Comparison of ENCODE assay signal across 25 mouse cellular contexts in genomic region chr9:62724175-62724574, GRCm38 (mm10). TPM values are rescaled to one million over a fixed set of nuclear protein-coding genes. Genes with fewer than 3 reads are reported as not detected.
DNase-seq lines count a peak whose midpoint lies in the region; ATAC-seq and TF ChIP-seq lines count a peak whose summit lies in the region.
"Had no signal": no experiment of that assay in that cellular context is flagged by ENCODE, and none has a peak within 500 bp of the region (broad histone marks: within the 10 kb centered on the region; RNA-seq: fewer than 3 reads in every experiment).

No protein-coding gene starts in this region.

- no peaks in the 10 kb centered on the region for H3K27me3 ChIP-seq in forebrain, embryonic 10.5 days (ENCODE audit: poor library complexity, severe bottlenecking)
- no peaks in the 10 kb centered on the region for H3K27me3 ChIP-seq in forebrain, embryonic 14.5 days (replicated peaks; ENCODE audit: control insufficient read depth, insufficient read depth, low read length)
- 0 out of 2 replicates have a peak, but pooled peaks cover 4% of the 10 kb centered on the region for H3K27me3 ChIP-seq in limb, embryonic 10.5 days (ENCODE audit: low read depth, poor library complexity, severe bottlenecking)
- no peaks in the 10 kb centered on the region for H3K27me3 ChIP-seq in limb, embryonic 13.5 days
- no peaks in the 10 kb centered on the region for H3K27me3 ChIP-seq in liver, postnatal 0 days (ENCODE audit: insufficient read depth, low read length)
- 0 out of 2 replicates have a peak, but pooled peaks cover 4% of the 10 kb centered on the region for H3K27me3 ChIP-seq in liver, embryonic 12.5 days (replicated peaks)
- H3K27me3 ChIP-seq: embryonic facial prominence, embryonic 12.5 days; embryonic facial prominence, embryonic 15.5 days; forebrain, embryonic 12.5 days; hindbrain, embryonic 15.5 days had no signal

- DNase-seq in forebrain, embryonic 10.5 days (ENCODE audit: extremely low spot score, low spot score): no peak
- no peak for DNase-seq in forebrain, embryonic 14.5 days (ENCODE audit: low spot score)
- peak; percentile 45 for DNase-seq in 3134 (ENCODE audit: extremely low read depth, insufficient read length, low spot score)
- no peak for DNase-seq in limb, embryonic 10.5 days (ENCODE audit: low spot score)
- DNase-seq in thymus, adult 18-20 months: no peak
- no peak for DNase-seq in liver, postnatal 0 days
- DNase-seq: adrenal gland, adult 2 months; adrenal gland, postnatal 14 days; cerebellum, adult 11-12 months; cerebellum, adult 8-10 months; cerebellum, postnatal 14 days; gastrocnemius, adult 2 months; gastrocnemius, postnatal 14 days; heart, adult 18-20 months; heart, postnatal 14 days; heart, postnatal 4 days had no signal

- H3K9me3 ChIP-seq in forebrain, embryonic 10.5 days: no peaks in the 10 kb centered on the region
- no peaks in the 10 kb centered on the region for H3K9me3 ChIP-seq in forebrain, embryonic 14.5 days (replicated peaks; ENCODE audit: control insufficient read depth, low read length)
- no peaks in the 10 kb centered on the region for H3K9me3 ChIP-seq in limb, embryonic 10.5 days (replicated peaks)
- H3K9me3 ChIP-seq in limb, embryonic 13.5 days: no peaks in the 10 kb centered on the region
- H3K9me3 ChIP-seq in liver, postnatal 0 days (ENCODE audit: low read length): no peaks in the 10 kb centered on the region
- no peaks in the 10 kb centered on the region for H3K9me3 ChIP-seq in liver, embryonic 12.5 days (replicated peaks)
- H3K9me3 ChIP-seq: embryonic facial prominence, embryonic 12.5 days; embryonic facial prominence, embryonic 15.5 days; forebrain, embryonic 12.5 days; heart, embryonic 13.5 days; hindbrain, embryonic 15.5 days had no signal

- H3K4me2 ChIP-seq in forebrain, embryonic 14.5 days (ENCODE audit: low read length): no peak overlapping the region
- no peak overlapping the region for H3K4me2 ChIP-seq in limb, embryonic 13.5 days (replicated peaks)
- H3K4me2 ChIP-seq in liver, postnatal 0 days (ENCODE audit: low read depth, low read length): no peak overlapping the region
- H3K4me2 ChIP-seq in liver, embryonic 12.5 days: no peak overlapping the region
- H3K4me2 ChIP-seq: embryonic facial prominence, embryonic 12.5 days; embryonic facial prominence, embryonic 15.5 days; forebrain, embryonic 12.5 days; heart, embryonic 13.5 days; hindbrain, embryonic 15.5 days had no signal

- 93% methylated on average over 9 of the region's 9 CpGs for WGBS in forebrain, embryonic 10.5 days
- 92% methylated on average over 9 of the region's 9 CpGs for WGBS in forebrain, embryonic 14.5 days
- 89% methylated on average over 9 of the region's 9 CpGs for WGBS in limb, embryonic 10.5 days
- WGBS in limb, embryonic 13.5 days: 42% methylated on average over 9 of the region's 9 CpGs
- WGBS in liver, postnatal 0 days (ENCODE audit: insufficient replicate concordance): 85% methylated on average over 9 of the region's 9 CpGs
- 70% methylated on average over 9 of the region's 9 CpGs for WGBS in liver, embryonic 12.5 days (ENCODE audit: insufficient replicate concordance)

- TF ChIP-seq EP300 in liver, postnatal 0 days (IDR thresholded peaks at IDR 0.05; ENCODE audit: low read depth): no peak

- no peak overlapping the region for H3K9ac ChIP-seq in forebrain, embryonic 14.5 days (ENCODE audit: low read length)
- H3K9ac ChIP-seq in limb, embryonic 13.5 days: no peak overlapping the region
- no peak overlapping the region for H3K9ac ChIP-seq in liver, postnatal 0 days (replicated peaks)
- H3K9ac ChIP-seq in liver, embryonic 12.5 days: no peak overlapping the region
- H3K9ac ChIP-seq: embryonic facial prominence, embryonic 12.5 days; embryonic facial prominence, embryonic 15.5 days; forebrain, embryonic 12.5 days; heart, embryonic 13.5 days; hindbrain, embryonic 15.5 days had no signal

- peaks cover 26% of the 10 kb centered on the region for H3K4me1 ChIP-seq in forebrain, embryonic 10.5 days
- H3K4me1 ChIP-seq in forebrain, embryonic 14.5 days (ENCODE audit: control insufficient read depth, insufficient read depth, low read length): no peaks in the 10 kb centered on the region
- peaks cover 58% of the 10 kb centered on the region for H3K4me1 ChIP-seq in limb, embryonic 10.5 days
- H3K4me1 ChIP-seq in limb, embryonic 13.5 days: peaks cover 60% of the 10 kb centered on the region
- no peaks in the 10 kb centered on the region for H3K4me1 ChIP-seq in liver, postnatal 0 days (ENCODE audit: insufficient read depth)
- no peaks in the 10 kb centered on the region for H3K4me1 ChIP-seq in liver, embryonic 12.5 days

- no peak for ATAC-seq in forebrain, embryonic 14.5 days
- no peak for ATAC-seq in limb, embryonic 13.5 days (ENCODE audit: low FRiP score, low read depth)
- ATAC-seq in liver, postnatal 0 days: no peak
- ATAC-seq in liver, embryonic 12.5 days: no peak
- ATAC-seq: CD4-positive, CD25-positive, alpha-beta regulatory T cell, adult 4 months; forebrain, embryonic 16.5 days had no signal

- TF ChIP-seq CTCF in liver, postnatal 0 days (IDR thresholded peaks at IDR 0.05; ENCODE audit: low read depth): no peak

- H3K36me3 ChIP-seq in forebrain, embryonic 10.5 days (replicated peaks): no peaks in the 10 kb centered on the region
- H3K36me3 ChIP-seq in forebrain, embryonic 14.5 days (ENCODE audit: control insufficient read depth, insufficient read depth, low read length): no peaks in the 10 kb centered on the region
- H3K36me3 ChIP-seq in limb, embryonic 10.5 days: no peaks in the 10 kb centered on the region
- peaks cover 9% of the 10 kb centered on the region; the same call in 1 of the 2 replicates for H3K36me3 ChIP-seq in limb, embryonic 13.5 days
- H3K36me3 ChIP-seq in liver, postnatal 0 days (replicated peaks; ENCODE audit: insufficient read depth, low read length): no peaks in the 10 kb centered on the region
- no peaks in the 10 kb centered on the region for H3K36me3 ChIP-seq in liver, embryonic 12.5 days
- H3K36me3 ChIP-seq: embryonic facial prominence, embryonic 15.5 days; forebrain, embryonic 12.5 days; heart, embryonic 13.5 days; hindbrain, embryonic 15.5 days had no signal

- 0 out of 2 replicates have a peak overlapping the region, but pooled peaks have one; percentile 3 for H3K27ac ChIP-seq in forebrain, embryonic 10.5 days
- no peak overlapping the region for H3K27ac ChIP-seq in forebrain, embryonic 14.5 days (ENCODE audit: low read depth, low read length)
- peak overlapping the region; percentile 87 for H3K27ac ChIP-seq in limb, embryonic 10.5 days
- H3K27ac ChIP-seq in limb, embryonic 13.5 days: peak overlapping the region; percentile 93
- H3K27ac ChIP-seq in liver, postnatal 0 days (ENCODE audit: low read depth): no peak overlapping the region
- H3K27ac ChIP-seq in liver, embryonic 12.5 days: no peak overlapping the region
- H3K27ac ChIP-seq: embryonic facial prominence, embryonic 12.5 days; embryonic facial prominence, embryonic 15.5 days; forebrain, embryonic 12.5 days; gastrocnemius, adult 2 months; heart, embryonic 13.5 days; hindbrain, embryonic 15.5 days had no signal

- no peak overlapping the region for H3K4me3 ChIP-seq in forebrain, embryonic 10.5 days
- no peak overlapping the region for H3K4me3 ChIP-seq in forebrain, embryonic 14.5 days (ENCODE audit: low read depth, low read length)
- H3K4me3 ChIP-seq in limb, embryonic 10.5 days: no peak overlapping the region
- H3K4me3 ChIP-seq in limb, embryonic 13.5 days: no peak overlapping the region
- H3K4me3 ChIP-seq in liver, postnatal 0 days (ENCODE audit: low read depth, low read length): no peak overlapping the region
- H3K4me3 ChIP-seq in liver, embryonic 12.5 days: no peak overlapping the region
- H3K4me3 ChIP-seq: embryonic facial prominence, embryonic 12.5 days; embryonic facial prominence, embryonic 15.5 days; forebrain, embryonic 12.5 days; gastrocnemius, adult 2 months; heart, embryonic 13.5 days; hindbrain, embryonic 15.5 days had no signal

RNA-seq across cellular contexts. Expression of gene Itga11, which starts 46.5 kb away (rescaled TPM):
- 1.2 and 1.4 TPM in 2 replicates for polyA plus RNA-seq in forebrain, embryonic 10.5 days (2016; fragmentation: Nextera tagmentation; extraction: Ambion mirVana)
- 0.85 and 1.2 TPM in 2 replicates for polyA plus RNA-seq in forebrain, embryonic 14.5 days (2014; fragmentation: Nextera tagmentation; extraction: Ambion mirVana)
- 0.45 and 2.2 TPM in 2 replicates for polyA plus RNA-seq in limb, embryonic 10.5 days (2016; fragmentation: Nextera tagmentation; extraction: Ambion mirVana)
- 8.0 and 8.2 TPM in 2 replicates for polyA plus RNA-seq in limb, embryonic 13.5 days (2015; fragmentation: Nextera tagmentation; extraction: Ambion mirVana)
- 0.05 and 0.07 TPM in 2 replicates for polyA plus RNA-seq in liver, postnatal 0 days (2015; fragmentation: Nextera tagmentation; extraction: Ambion mirVana)
- 0.12 and 0.21 TPM in 2 replicates for polyA plus RNA-seq in liver, embryonic 12.5 days (2016; fragmentation: Nextera tagmentation; extraction: Ambion mirVana)

Comparison
In these comparisons a context has a peak if more than half of its experiments do, and no peak if none do; other contexts are left out.
1. H3K27ac ChIP-seq: peak in forebrain, embryonic 10.5 days (single experiment), limb, embryonic 10.5 days (single experiment) and limb, embryonic 13.5 days (single experiment); none in forebrain, embryonic 14.5 days (single experiment), liver, postnatal 0 days (single experiment) and liver, embryonic 12.5 days (single experiment).